Mouse (Mus musculus): ENCODE measurements around the gene Tgoln1.
A peak's percentile ranks its signal among the peaks of the same experiment; 100 is the strongest.

- TF ChIP-seq TAL1 (conservative IDR thresholded peaks at IDR 0.05; ENCODE audit: low read depth, low read length) (no peak), CTCF (IDR thresholded peaks at IDR 0.05; ENCODE audit: low read depth, low read length) (peak; percentile 26; the same call in 1 of the 2 replicates), GATA2 (IDR thresholded peaks at IDR 0.05; ENCODE audit: borderline replicate concordance, low read depth, low read length) (no peak)
These were observed 19.1 kb upstream of the Tgoln1 start for GRCm38 (mm10) chr6:72635760-72636431.
